Mouse (Mus musculus): ENCODE data around the gene Phlpp2. TPM values are rescaled to one million over a fixed set of nuclear protein-coding genes. Genes with fewer than 3 reads are reported as not detected.

Phlpp2 gene
- polyA plus RNA-seq, 1 experiment from 2014 or later = 1.5 TPM

- Histone ChIP-seq H3K27ac (no peak overlapping the region), H3K27me3 (no peaks in the 10 kb centered on the region; the same call in 1 of the 2 replicates), H3K9ac (no peak overlapping the region), H3K36me3 (no peaks in the 10 kb centered on the region), H3K4me3 (no peak overlapping the region), H3K4me1 (replicated peaks) (no peaks in the 10 kb centered on the region), H3K4me2 (no peak overlapping the region), H3K9me3 (replicated peaks) (no peaks in the 10 kb centered on the region)
- ATAC-seq (replicated peaks; ENCODE audit: insufficient number of reproducible peaks, insufficient read depth, low FRiP score, low read depth) = no peak
- 65% methylated on average over 1 of the region's 1 CpGs for WGBS
These were observed 124.6 kb downstream of the Phlpp2 start for GRCm38 (mm10) chr8:109992951-109993350.

Other genes with a start within 250 kb of the Phlpp2 start
- 82.0 and 90.7 TPM in 2 replicates for gene Ist1, start 175.3 kb upstream of the Phlpp2 start, polyA plus RNA-seq (2015; fragmentation: Nextera tagmentation; extraction: Ambion mirVana)
- 16.4 and 18.2 TPM in 2 replicates for gene Zfp821, start 163.0 kb upstream of the Phlpp2 start, polyA plus RNA-seq (2015; fragmentation: Nextera tagmentation; extraction: Ambion mirVana)
- gene Atxn1l, start 130.8 kb upstream of the Phlpp2 start, polyA plus RNA-seq (2015; fragmentation: Nextera tagmentation; extraction: Ambion mirVana) = 4.4 and 5.0 TPM in 2 replicates
- gene Ap1g1, start 90.0 kb upstream of the Phlpp2 start, polyA plus RNA-seq (2015; fragmentation: Nextera tagmentation; extraction: Ambion mirVana) = 24.7 and 31.3 TPM in 2 replicates
- 0.47 and 1.4 TPM in 2 replicates for gene Marveld3, start 93.7 kb downstream of the Phlpp2 start, polyA plus RNA-seq (2015; fragmentation: Nextera tagmentation; extraction: Ambion mirVana)
- gene Tat, start 121.9 kb downstream of the Phlpp2 start, polyA plus RNA-seq (2015; fragmentation: Nextera tagmentation; extraction: Ambion mirVana) = 0.11 and 0.21 TPM in 2 replicates
- 1.1 TPM in 2 replicates for gene Chst4, start 171.2 kb downstream of the Phlpp2 start, polyA plus RNA-seq (2015; fragmentation: Nextera tagmentation; extraction: Ambion mirVana)
- 5.9 and 6.2 TPM in 2 replicates for gene Zfp612, start 211.2 kb downstream of the Phlpp2 start, polyA plus RNA-seq (2015; fragmentation: Nextera tagmentation; extraction: Ambion mirVana)
- not detected in 2 replicates for gene Gm21964, start 232.7 kb downstream of the Phlpp2 start, polyA plus RNA-seq (2015; fragmentation: Nextera tagmentation; extraction: Ambion mirVana)
- not detected in 2 replicates for gene Gm17720, start 234.2 kb downstream of the Phlpp2 start, polyA plus RNA-seq (2015; fragmentation: Nextera tagmentation; extraction: Ambion mirVana)

Measured in heart, embryonic 15.5 days (tissue).